Mouse (Mus musculus): ENCODE results near the gene Slc12a5.

- no peak for TF ChIP-seq POLR2A (IDR thresholded peaks at IDR 0.05; ENCODE audit: borderline replicate concordance, extremely low read depth, insufficient read depth, insufficient read length, poor library complexity, severe bottlenecking)
- no peak for TF ChIP-seq CTCF (IDR thresholded peaks at IDR 0.05; ENCODE audit: borderline replicate concordance, extremely low read depth, insufficient read depth, insufficient read length)
These were observed 81.5 kb downstream of the Slc12a5 start for GRCm38 (mm10) chr2:165042126-165042525.

Measured in brain, embryonic 14.5 days (tissue).